Mouse (Mus musculus): ENCODE data around the gene Tpt1. TPM values are rescaled to one million over a fixed set of nuclear protein-coding genes. Genes with fewer than 3 reads are reported as not detected.

The Tpt1 gene
- polyA plus RNA-seq (2015; fragmentation: Nextera tagmentation; extraction: Ambion mirVana): 613 and 619 TPM in 2 replicates

DNA sequence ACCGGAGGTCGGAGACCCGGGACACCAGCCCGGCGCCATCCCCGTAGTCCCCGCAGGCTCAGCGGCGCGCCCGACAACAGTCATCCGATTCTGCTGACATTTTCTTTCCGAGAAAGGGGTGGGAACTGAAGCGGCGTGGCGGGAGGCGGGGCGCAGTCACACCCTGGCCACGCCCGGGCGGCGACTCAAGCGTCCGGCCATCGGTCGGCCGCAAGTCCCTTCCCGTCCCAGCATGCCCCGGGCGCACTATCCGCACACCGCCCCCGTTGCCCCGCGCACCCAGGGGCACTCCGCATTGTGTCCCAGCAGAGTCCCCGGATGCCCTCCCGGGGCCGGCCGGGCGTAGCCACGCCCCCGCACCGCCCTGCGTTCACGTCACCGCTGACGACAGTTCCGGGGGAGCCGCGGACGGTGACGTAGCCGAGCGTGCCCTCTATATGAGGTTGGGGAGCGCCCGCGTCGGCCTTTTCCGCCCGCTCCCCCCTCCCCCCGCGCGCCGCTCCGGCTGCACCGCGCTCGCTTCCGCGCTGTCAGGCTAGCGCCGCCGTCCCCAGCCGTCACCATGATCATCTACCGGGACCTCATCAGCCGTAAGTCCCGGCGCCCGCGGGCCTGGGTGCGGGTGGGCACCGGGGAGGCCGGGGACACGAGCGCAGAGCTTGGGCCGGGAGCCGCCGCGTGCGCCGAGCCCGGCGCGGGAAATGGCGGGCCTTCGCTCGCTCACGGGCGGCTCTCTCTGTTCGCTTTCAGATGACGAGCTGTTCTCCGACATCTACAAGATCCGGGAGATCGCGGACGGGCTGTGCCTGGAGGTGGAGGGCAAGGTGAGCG is at the start of gene Tpt1:
Gene Tpt1, plus strand, starts transcription at position 227 of the 831 bp plus-strand sequence.
- ATAC-seq (replicated peaks): peak; percentile 98
- Histone ChIP-seq H3K4me1 (peaks cover 29% of the 10 kb centered on the region), H3K9ac (peak within 1 kb of the TSS; percentile 96), H3K4me3 (peak within 1 kb of the TSS; percentile 84), H3K36me3 (replicated peaks) (peaks cover 27% of the 10 kb centered on the region), H3K9me3 (no peaks in the 10 kb centered on the region), H3K4me2 (peak within 1 kb of the TSS; percentile 66), H3K27ac (peak within 1 kb of the TSS; percentile 98), H3K27me3 (replicated peaks) (no peaks in the 10 kb centered on the region)
- WGBS: under 1% methylated on average over 96 of the region's 108 CpGs

GRCm38 (mm10) chr14:75795918-75796317 is 49.0 kb upstream of the Tpt1 start:
- no peaks in the 10 kb centered on the region for H3K4me1 ChIP-seq
- H3K9ac ChIP-seq: no peak overlapping the region
- no peak overlapping the region for H3K27ac ChIP-seq
- no peaks in the 10 kb centered on the region for H3K36me3 ChIP-seq (replicated peaks)
- H3K4me3 ChIP-seq: no peak overlapping the region
- no peaks in the 10 kb centered on the region for H3K9me3 ChIP-seq
- WGBS: 86% methylated on average over 4 of the region's 4 CpGs
- ATAC-seq (replicated peaks): no peak
- no peaks in the 10 kb centered on the region for H3K27me3 ChIP-seq (replicated peaks)
- no peak overlapping the region for H3K4me2 ChIP-seq

DNA sequence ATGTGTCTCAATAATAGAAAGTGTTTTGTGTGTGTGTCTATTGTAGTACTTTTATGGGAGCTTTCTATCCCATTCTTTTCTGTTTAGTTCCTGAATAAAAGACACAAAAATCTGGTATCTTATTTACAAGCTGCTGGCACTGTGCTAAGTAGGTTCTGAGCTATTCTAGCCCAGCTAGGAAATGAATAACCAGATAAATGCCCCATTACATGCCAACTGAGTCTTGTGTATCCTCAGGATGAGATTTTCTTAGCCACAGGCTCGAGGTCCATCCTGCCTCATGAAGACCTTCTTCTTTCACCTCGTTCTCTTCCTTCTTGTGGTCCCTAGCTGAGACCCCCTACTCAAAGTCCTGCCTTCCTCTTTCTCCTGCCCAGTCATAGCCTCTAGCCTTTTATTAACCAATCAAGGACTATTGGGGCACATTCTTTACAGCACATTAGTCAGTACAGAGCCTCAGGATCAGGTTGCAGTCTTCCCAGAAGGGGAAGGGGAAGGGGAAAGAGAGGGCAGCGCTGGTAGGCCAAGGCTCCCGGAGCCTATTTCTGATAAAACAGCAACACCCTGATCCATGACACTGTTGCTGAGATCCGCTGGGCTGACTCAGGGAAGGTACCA is 47.0 kb upstream of the Tpt1 start:
- Histone ChIP-seq H3K27ac (no peak overlapping the region), H3K27me3 (replicated peaks) (no peaks in the 10 kb centered on the region), H3K4me2 (no peak overlapping the region), H3K4me1 (no peaks in the 10 kb centered on the region), H3K9me3 (no peaks in the 10 kb centered on the region), H3K36me3 (replicated peaks) (no peaks in the 10 kb centered on the region), H3K4me3 (no peak overlapping the region), H3K9ac (no peak overlapping the region)
- ATAC-seq (replicated peaks): no peak
- WGBS: 61% methylated on average over 5 of the region's 5 CpGs

DNA sequence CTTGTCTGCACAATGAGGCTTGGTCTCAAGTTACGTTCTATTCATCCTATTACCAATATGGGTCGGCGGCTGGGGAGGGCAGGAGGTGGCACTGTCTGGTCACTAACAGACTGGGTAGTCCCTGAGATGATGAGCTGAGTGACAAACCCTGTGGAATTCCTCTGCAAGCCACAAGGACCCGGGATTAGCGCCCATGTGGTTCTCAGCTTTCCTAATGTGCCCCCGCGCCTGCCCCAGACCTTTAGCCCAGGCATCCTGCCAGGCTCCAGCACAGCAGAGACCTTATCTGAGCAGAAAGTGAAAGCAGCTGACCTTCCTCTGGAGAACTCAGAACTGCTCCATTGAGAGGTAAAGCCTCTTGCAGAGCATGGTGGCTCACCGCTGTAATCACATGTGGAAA is 37.1 kb upstream of the Tpt1 start:
- ATAC-seq (replicated peaks): no peak
- Histone ChIP-seq H3K27me3 (replicated peaks) (no peaks in the 10 kb centered on the region), H3K27ac (no peak overlapping the region), H3K9ac (no peak overlapping the region), H3K4me3 (no peak overlapping the region), H3K9me3 (no peaks in the 10 kb centered on the region), H3K36me3 (replicated peaks) (no peaks in the 10 kb centered on the region), H3K4me2 (no peak overlapping the region), H3K4me1 (no peaks in the 10 kb centered on the region)
- WGBS: 71% methylated on average over 8 of the region's 8 CpGs

DNA sequence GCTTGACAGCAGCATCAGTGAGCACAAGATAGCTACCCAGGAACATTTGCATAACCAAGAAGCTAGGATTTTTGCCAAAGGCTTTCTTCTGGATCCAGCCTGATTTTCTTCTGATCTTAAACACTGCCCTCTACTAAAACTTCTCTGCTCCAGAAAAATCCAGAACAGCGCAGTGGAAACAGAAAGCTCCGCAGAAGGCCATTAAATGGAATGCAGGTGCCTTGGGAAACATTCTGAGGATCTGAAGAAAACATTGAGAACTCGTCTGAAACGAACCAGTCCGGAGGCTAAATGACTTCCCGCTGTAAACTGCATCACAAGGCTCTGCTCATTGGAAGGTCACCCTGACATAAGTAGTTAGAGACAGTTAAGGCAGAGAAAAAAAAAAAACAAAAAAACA is 35.0 kb upstream of the Tpt1 start:
- H3K4me1 ChIP-seq: no peaks in the 10 kb centered on the region
- H3K27me3 ChIP-seq (replicated peaks): no peaks in the 10 kb centered on the region
- H3K9ac ChIP-seq: no peak overlapping the region
- H3K27ac ChIP-seq: no peak overlapping the region
- H3K9me3 ChIP-seq: no peaks in the 10 kb centered on the region
- no peak overlapping the region for H3K4me3 ChIP-seq
- no peak for ATAC-seq (replicated peaks)
- H3K4me2 ChIP-seq: no peak overlapping the region
- 88% methylated on average over 6 of the region's 6 CpGs for WGBS
- H3K36me3 ChIP-seq (replicated peaks): no peaks in the 10 kb centered on the region

DNA sequence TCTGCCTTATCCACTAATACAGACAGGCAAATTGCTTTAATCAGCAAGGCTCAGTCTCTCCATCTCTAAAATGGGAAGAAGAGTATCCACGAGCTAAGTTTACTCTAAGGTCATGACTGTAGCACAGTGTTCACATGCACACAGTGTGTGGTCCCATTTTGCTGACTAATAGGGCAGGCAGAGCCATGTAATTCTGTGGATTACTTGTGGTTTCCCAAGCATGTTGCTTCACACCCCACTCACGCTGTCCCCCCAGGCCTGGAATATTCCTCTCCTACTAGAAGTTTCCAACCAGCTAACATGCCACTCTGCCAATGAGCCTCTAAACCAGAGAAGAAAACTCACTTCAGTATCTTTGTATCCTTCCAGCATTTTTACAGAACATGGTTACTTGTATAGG is 26.4 kb upstream of the Tpt1 start:
- ATAC-seq (replicated peaks): no peak
- no peaks in the 10 kb centered on the region for H3K27me3 ChIP-seq (replicated peaks)
- H3K4me2 ChIP-seq: no peak overlapping the region
- H3K4me1 ChIP-seq: no peaks in the 10 kb centered on the region
- H3K4me3 ChIP-seq: no peak overlapping the region
- H3K9me3 ChIP-seq: no peaks in the 10 kb centered on the region
- H3K36me3 ChIP-seq (replicated peaks): no peaks in the 10 kb centered on the region
- no peak overlapping the region for H3K27ac ChIP-seq
- H3K9ac ChIP-seq: no peak overlapping the region
- 94% methylated on average over 2 of the region's 2 CpGs for WGBS

- H3K9me3 ChIP-seq: no peaks in the 10 kb centered on the region
- H3K36me3 ChIP-seq (replicated peaks): no peaks in the 10 kb centered on the region
- no peaks in the 10 kb centered on the region for H3K4me1 ChIP-seq
- no peak for ATAC-seq (replicated peaks)
- H3K4me2 ChIP-seq: no peak overlapping the region
- H3K9ac ChIP-seq: no peak overlapping the region
- H3K4me3 ChIP-seq: no peak overlapping the region
- WGBS: 81% methylated on average over 2 of the region's 2 CpGs
- H3K27ac ChIP-seq: no peak overlapping the region
- no peaks in the 10 kb centered on the region for H3K27me3 ChIP-seq (replicated peaks)
Measured at GRCm38 (mm10) chr14:75819341-75819740, 25.6 kb upstream of the Tpt1 start.

DNA sequence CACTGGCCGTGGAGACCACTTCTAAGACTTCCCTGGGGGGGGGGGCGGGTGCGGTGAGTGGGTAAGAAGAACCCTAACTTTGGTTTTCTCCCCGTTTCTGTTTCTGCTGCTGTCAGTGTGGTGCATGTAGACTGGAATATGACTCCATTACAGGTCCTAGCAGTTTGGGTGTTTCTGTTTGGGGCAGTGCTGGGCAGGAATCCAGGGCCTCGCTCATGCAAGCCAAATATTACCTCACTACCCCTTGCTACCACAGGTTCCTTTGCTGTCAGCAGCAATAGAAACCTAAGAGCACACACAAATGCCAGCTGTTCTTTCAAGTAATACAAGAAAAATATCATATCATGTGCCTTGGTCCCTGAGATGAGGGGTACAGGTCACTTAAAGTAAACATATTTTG is 24.9 kb upstream of the Tpt1 start:
- Histone ChIP-seq H3K4me1 (no peaks in the 10 kb centered on the region), H3K27me3 (replicated peaks) (no peaks in the 10 kb centered on the region), H3K9ac (no peak overlapping the region), H3K4me3 (no peak overlapping the region), H3K4me2 (no peak overlapping the region), H3K9me3 (no peaks in the 10 kb centered on the region), H3K36me3 (replicated peaks) (no peaks in the 10 kb centered on the region), H3K27ac (no peak overlapping the region)
- no peak for ATAC-seq (replicated peaks)
- WGBS: 90% methylated on average over 5 of the region's 5 CpGs

GRCm38 (mm10) chr14:75826851-75827410 is 18.0 kb upstream of the Tpt1 start:
- Histone ChIP-seq H3K4me2 (no peak overlapping the region), H3K27me3 (replicated peaks) (peaks cover 10% of the 10 kb centered on the region; the same call in 1 of the 2 replicates), H3K4me1 (0 out of 2 replicates have a peak, but pooled peaks cover 4% of the 10 kb centered on the region), H3K9me3 (no peaks in the 10 kb centered on the region), H3K9ac (no peak overlapping the region), H3K4me3 (no peak overlapping the region), H3K27ac (no peak overlapping the region), H3K36me3 (replicated peaks) (no peaks in the 10 kb centered on the region)
- ATAC-seq (replicated peaks): no peak
- WGBS: 78% methylated on average over 3 of the region's 3 CpGs

DNA sequence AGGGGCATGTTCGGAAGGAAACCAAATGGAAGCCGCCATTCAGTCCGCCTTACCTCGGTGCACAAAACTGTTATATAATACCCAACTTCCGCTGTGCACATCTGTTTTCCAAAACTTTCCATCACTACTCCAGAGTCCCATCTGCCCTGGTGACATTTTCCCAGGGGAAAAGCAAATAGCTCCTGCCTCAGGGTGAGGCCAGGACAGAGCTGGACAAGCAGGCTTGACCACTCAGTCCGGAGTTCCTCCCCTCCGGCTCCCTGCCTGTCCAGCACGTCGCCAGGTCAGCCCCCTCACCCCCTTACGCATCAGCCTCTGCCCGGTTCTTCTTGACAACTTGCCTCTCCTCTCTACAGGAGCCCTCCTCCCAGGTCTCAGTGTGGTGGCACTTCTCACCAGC is 16.7 kb upstream of the Tpt1 start:
- Histone ChIP-seq H3K27me3 (replicated peaks) (peaks cover 10% of the 10 kb centered on the region; the same call in 1 of the 2 replicates), H3K4me3 (no peak overlapping the region), H3K27ac (no peak overlapping the region), H3K4me1 (peaks cover 4% of the 10 kb centered on the region), H3K9ac (no peak overlapping the region), H3K4me2 (peak overlapping the region; percentile 67; the same call in 1 of the 2 replicates), H3K36me3 (replicated peaks) (no peaks in the 10 kb centered on the region), H3K9me3 (no peaks in the 10 kb centered on the region)
- no peak for ATAC-seq (replicated peaks)
- 43% methylated on average over 11 of the region's 11 CpGs for WGBS

- Histone ChIP-seq H3K9me3 (no peaks in the 10 kb centered on the region), H3K4me1 (peaks cover 14% of the 10 kb centered on the region), H3K4me2 (peak overlapping the region; percentile 67), H3K27me3 (replicated peaks) (peaks cover 10% of the 10 kb centered on the region; the same call in 1 of the 2 replicates), H3K4me3 (peak overlapping the region; percentile 27), H3K27ac (0 out of 2 replicates have a peak overlapping the region, but pooled peaks have one; percentile 20), H3K36me3 (replicated peaks) (no peaks in the 10 kb centered on the region), H3K9ac (peak overlapping the region; percentile 5; the same call in 1 of the 2 replicates)
- 7% methylated on average over 32 of the region's 32 CpGs for WGBS
- peak; percentile 70 for ATAC-seq (replicated peaks)
Measured at GRCm38 (mm10) chr14:75828866-75829806, 15.8 kb upstream of the Tpt1 start.
